Mouse (Mus musculus): ENCODE measurements around the gene Dkk3. TPM values are rescaled to one million over a fixed set of nuclear protein-coding genes. Genes with fewer than 3 reads are reported as not detected.

The Dkk3 gene
- polyA plus RNA-seq (2014; fragmentation: Nextera tagmentation; extraction: Ambion mirVana): 54.7 and 55.0 TPM in 2 replicates

- Histone ChIP-seq H3K4me3 (ENCODE audit: low read depth, low read length) (peak within 1 kb of the TSS; percentile 50), H3K9ac (ENCODE audit: low read depth, low read length) (peak within 1 kb of the TSS; percentile 70), H3K36me3 (ENCODE audit: control insufficient read depth, insufficient read depth, low read length) (no peaks in the 10 kb centered on the region), H3K27me3 (replicated peaks; ENCODE audit: control insufficient read depth, insufficient read depth, low read length) (no peaks in the 10 kb centered on the region), H3K4me2 (ENCODE audit: low read depth, low read length) (peak within 1 kb of the TSS; percentile 60), H3K9me3 (ENCODE audit: control insufficient read depth, low read length) (no peaks in the 10 kb centered on the region), H3K4me1 (ENCODE audit: control insufficient read depth, insufficient read depth, low read length) (peaks cover 23% of the 10 kb centered on the region), H3K27ac (replicated peaks; ENCODE audit: low read depth, low read length) (peak within 1 kb of the TSS; percentile 63)
- ATAC-seq (ENCODE audit: low read depth): peak; percentile 64; the same call in 1 of the 2 replicates
- peak; percentile 73 for DNase-seq (ENCODE audit: low spot score)
- WGBS: 4% methylated on average over 20 of the region's 21 CpGs
Measured at GRCm38 (mm10) chr7:112158942-112159341, at the start of gene Dkk3. Gene Dkk3, minus strand, starts transcription at chr7:112159057.

GRCm38 (mm10) chr7:112207717-112208116 is 48.9 kb upstream of the Dkk3 start:
- no peak for ATAC-seq (ENCODE audit: low read depth)
- WGBS: 92% methylated on average over 6 of the region's 6 CpGs
- H3K4me1 ChIP-seq (ENCODE audit: control insufficient read depth, insufficient read depth, low read length): no peaks in the 10 kb centered on the region

GRCm38 (mm10) chr7:112205513-112205912 is 46.7 kb upstream of the Dkk3 start:
- Histone ChIP-seq H3K4me2 (ENCODE audit: low read depth, low read length) (no peak overlapping the region), H3K27me3 (replicated peaks; ENCODE audit: control insufficient read depth, insufficient read depth, low read length) (no peaks in the 10 kb centered on the region)
- WGBS: 84% methylated on average over 6 of the region's 6 CpGs

More at GRCm38 (mm10) chr7:112207717-112208116, 48.9 kb upstream of the Dkk3 start:
- Histone ChIP-seq H3K4me3 (ENCODE audit: low read depth, low read length) (no peak overlapping the region), H3K27me3 (replicated peaks; ENCODE audit: control insufficient read depth, insufficient read depth, low read length) (no peaks in the 10 kb centered on the region), H3K27ac (replicated peaks; ENCODE audit: low read depth, low read length) (no peak overlapping the region), H3K9me3 (ENCODE audit: control insufficient read depth, low read length) (no peaks in the 10 kb centered on the region), H3K4me2 (ENCODE audit: low read depth, low read length) (no peak overlapping the region), H3K9ac (ENCODE audit: low read depth, low read length) (no peak overlapping the region), H3K36me3 (ENCODE audit: control insufficient read depth, insufficient read depth, low read length) (no peaks in the 10 kb centered on the region)
- no peak for DNase-seq (ENCODE audit: low spot score)

GRCm38 (mm10) chr7:112204380-112204963 is 45.6 kb upstream of the Dkk3 start:
- 0 out of 2 replicates have a peak, but pooled peaks have one; percentile 30 for ATAC-seq (ENCODE audit: low read depth)

More at GRCm38 (mm10) chr7:112205513-112205912, 46.7 kb upstream of the Dkk3 start:
- Histone ChIP-seq H3K36me3 (ENCODE audit: control insufficient read depth, insufficient read depth, low read length) (no peaks in the 10 kb centered on the region), H3K27ac (replicated peaks; ENCODE audit: low read depth, low read length) (no peak overlapping the region), H3K9ac (ENCODE audit: low read depth, low read length) (no peak overlapping the region), H3K4me1 (ENCODE audit: control insufficient read depth, insufficient read depth, low read length) (0 out of 2 replicates have a peak, but pooled peaks cover 3% of the 10 kb centered on the region), H3K4me3 (ENCODE audit: low read depth, low read length) (no peak overlapping the region), H3K9me3 (ENCODE audit: control insufficient read depth, low read length) (no peaks in the 10 kb centered on the region)
- DNase-seq (ENCODE audit: low spot score) (no peak), ATAC-seq (ENCODE audit: low read depth) (no peak)

GRCm38 (mm10) chr7:112203937-112204336 is 45.1 kb upstream of the Dkk3 start:
- WGBS: 70% methylated on average over 5 of the region's 5 CpGs

More at GRCm38 (mm10) chr7:112204380-112204963, 45.6 kb upstream of the Dkk3 start:
- Histone ChIP-seq H3K9ac (ENCODE audit: low read depth, low read length) (no peak overlapping the region), H3K36me3 (ENCODE audit: control insufficient read depth, insufficient read depth, low read length) (no peaks in the 10 kb centered on the region), H3K4me3 (ENCODE audit: low read depth, low read length) (no peak overlapping the region), H3K9me3 (ENCODE audit: control insufficient read depth, low read length) (no peaks in the 10 kb centered on the region), H3K27ac (replicated peaks; ENCODE audit: low read depth, low read length) (no peak overlapping the region), H3K4me1 (ENCODE audit: control insufficient read depth, insufficient read depth, low read length) (0 out of 2 replicates have a peak, but pooled peaks cover 3% of the 10 kb centered on the region), H3K4me2 (ENCODE audit: low read depth, low read length) (no peak overlapping the region), H3K27me3 (replicated peaks; ENCODE audit: control insufficient read depth, insufficient read depth, low read length) (no peaks in the 10 kb centered on the region)
- WGBS: 53% methylated on average over 6 of the region's 6 CpGs
- DNase-seq (ENCODE audit: low spot score): no peak

GRCm38 (mm10) chr7:112202843-112203242 is 44.0 kb upstream of the Dkk3 start:
- no peak for ATAC-seq (ENCODE audit: low read depth)
- H3K27ac ChIP-seq (replicated peaks; ENCODE audit: low read depth, low read length): no peak overlapping the region

More at GRCm38 (mm10) chr7:112203937-112204336, 45.1 kb upstream of the Dkk3 start:
- no peak overlapping the region for H3K27ac ChIP-seq (replicated peaks; ENCODE audit: low read depth, low read length)
- H3K4me1 ChIP-seq (ENCODE audit: control insufficient read depth, insufficient read depth, low read length): 0 out of 2 replicates have a peak, but pooled peaks cover 3% of the 10 kb centered on the region
- no peak overlapping the region for H3K4me2 ChIP-seq (ENCODE audit: low read depth, low read length)
- no peak overlapping the region for H3K9ac ChIP-seq (ENCODE audit: low read depth, low read length)
- no peak for ATAC-seq (ENCODE audit: low read depth)
- no peak for DNase-seq (ENCODE audit: low spot score)
- H3K9me3 ChIP-seq (ENCODE audit: control insufficient read depth, low read length): no peaks in the 10 kb centered on the region
- H3K36me3 ChIP-seq (ENCODE audit: control insufficient read depth, insufficient read depth, low read length): no peaks in the 10 kb centered on the region
- no peak overlapping the region for H3K4me3 ChIP-seq (ENCODE audit: low read depth, low read length)
- H3K27me3 ChIP-seq (replicated peaks; ENCODE audit: control insufficient read depth, insufficient read depth, low read length): no peaks in the 10 kb centered on the region

GRCm38 (mm10) chr7:112202194-112202593 is 43.3 kb upstream of the Dkk3 start:
- H3K9me3 ChIP-seq (ENCODE audit: control insufficient read depth, low read length): no peaks in the 10 kb centered on the region
- no peak overlapping the region for H3K4me3 ChIP-seq (ENCODE audit: low read depth, low read length)
- no peak overlapping the region for H3K27ac ChIP-seq (replicated peaks; ENCODE audit: low read depth, low read length)
- H3K9ac ChIP-seq (ENCODE audit: low read depth, low read length): no peak overlapping the region
- DNase-seq (ENCODE audit: low spot score) (peak; percentile 52), ATAC-seq (ENCODE audit: low read depth) (no peak)
- 0 out of 2 replicates have a peak, but pooled peaks cover 3% of the 10 kb centered on the region for H3K4me1 ChIP-seq (ENCODE audit: control insufficient read depth, insufficient read depth, low read length)
- 39% methylated on average over 4 of the region's 4 CpGs for WGBS
- H3K27me3 ChIP-seq (replicated peaks; ENCODE audit: control insufficient read depth, insufficient read depth, low read length): no peaks in the 10 kb centered on the region
- H3K36me3 ChIP-seq (ENCODE audit: control insufficient read depth, insufficient read depth, low read length): no peaks in the 10 kb centered on the region
- H3K4me2 ChIP-seq (ENCODE audit: low read depth, low read length): no peak overlapping the region

More at GRCm38 (mm10) chr7:112202843-112203242, 44.0 kb upstream of the Dkk3 start:
- H3K4me2 ChIP-seq (ENCODE audit: low read depth, low read length): no peak overlapping the region
- no peaks in the 10 kb centered on the region for H3K9me3 ChIP-seq (ENCODE audit: control insufficient read depth, low read length)
- H3K27me3 ChIP-seq (replicated peaks; ENCODE audit: control insufficient read depth, insufficient read depth, low read length): no peaks in the 10 kb centered on the region
- 0 out of 2 replicates have a peak, but pooled peaks cover 3% of the 10 kb centered on the region for H3K4me1 ChIP-seq (ENCODE audit: control insufficient read depth, insufficient read depth, low read length)
- no peak for DNase-seq (ENCODE audit: low spot score)
- no peak overlapping the region for H3K4me3 ChIP-seq (ENCODE audit: low read depth, low read length)
- no peak overlapping the region for H3K9ac ChIP-seq (ENCODE audit: low read depth, low read length)
- WGBS: 58% methylated on average over 5 of the region's 5 CpGs
- H3K36me3 ChIP-seq (ENCODE audit: control insufficient read depth, insufficient read depth, low read length): no peaks in the 10 kb centered on the region

- Histone ChIP-seq H3K4me3 (ENCODE audit: low read depth, low read length) (no peak overlapping the region), H3K27me3 (replicated peaks; ENCODE audit: control insufficient read depth, insufficient read depth, low read length) (no peaks in the 10 kb centered on the region), H3K4me1 (ENCODE audit: control insufficient read depth, insufficient read depth, low read length) (0 out of 2 replicates have a peak, but pooled peaks cover 3% of the 10 kb centered on the region), H3K9me3 (ENCODE audit: control insufficient read depth, low read length) (no peaks in the 10 kb centered on the region), H3K36me3 (ENCODE audit: control insufficient read depth, insufficient read depth, low read length) (no peaks in the 10 kb centered on the region), H3K4me2 (ENCODE audit: low read depth, low read length) (no peak overlapping the region), H3K9ac (ENCODE audit: low read depth, low read length) (no peak overlapping the region), H3K27ac (replicated peaks; ENCODE audit: low read depth, low read length) (no peak overlapping the region)
- 47% methylated on average over 4 of the region's 4 CpGs for WGBS
- ATAC-seq (ENCODE audit: low read depth) (no peak), DNase-seq (ENCODE audit: low spot score) (no peak)
Measured at GRCm38 (mm10) chr7:112200761-112201160, 41.9 kb upstream of the Dkk3 start.
